Mouse (Mus musculus) lung, postnatal 0 days (tissue): ENCODE measurements at regions not wholly inside any gene's neighbourhood (a gene's known extent, or its start where the extent isn't known, plus 50 kb on each side); places are given as distances from the start of the nearest gene placed in this dataset.

ENCODE experiments used
- CTCF ChIP-seq: IDR thresholded peaks from 2 replicates; pipeline ENCODE4 v1.5.1; 2016; ENCODE audit warnings: antibody characterized with exemption, mild to moderate bottlenecking
- EP300 ChIP-seq: IDR thresholded peaks from 2 replicates; pipeline ENCODE4 v1.6.1; 2016; ENCODE audit warnings: antibody characterized with exemption, mild to moderate bottlenecking, control low read depth

- no peak for TF ChIP-seq CTCF
- TF ChIP-seq EP300, result no peak
Measured at GRCm38 (mm10) chr3:52693813-52694212, 323.2 kb downstream of the Cog6 start.
